Mouse (Mus musculus): Measurements from ENCODE around the gene Pdk3.

DNA sequence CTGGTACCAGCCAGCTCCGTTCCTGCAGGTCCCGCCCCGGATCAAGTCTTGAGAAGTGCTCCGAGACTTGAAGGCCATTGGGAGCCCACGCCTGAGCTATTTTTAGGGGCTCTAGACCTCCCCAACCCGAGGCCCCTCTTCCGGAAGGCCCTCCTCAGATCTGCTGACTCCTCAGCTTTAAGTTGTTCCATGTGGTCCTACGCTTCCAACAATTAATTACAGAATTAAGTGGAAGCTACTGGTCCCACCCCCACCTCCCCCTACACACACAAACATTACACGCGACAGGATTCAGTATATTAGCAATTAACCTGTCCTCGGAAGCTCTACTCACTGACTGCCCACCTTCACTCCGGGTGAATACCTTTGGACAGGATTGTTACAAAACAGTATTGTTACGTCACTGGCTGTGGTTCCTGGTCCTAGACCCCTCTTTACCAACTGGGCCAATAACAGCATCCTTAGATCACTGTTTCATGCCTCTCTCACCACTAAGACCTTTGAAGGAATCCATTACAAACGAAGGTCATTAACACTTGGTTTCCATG lies 410 bp upstream of the Pdk3 start:
- TF ChIP-seq FLI1 (IDR thresholded peaks at IDR 0.05; ENCODE audit: low read length): no peak
- TF ChIP-seq GATA1 (IDR thresholded peaks at IDR 0.05; ENCODE audit: borderline replicate concordance, low read length): no peak
